Mouse (Mus musculus) cerebellum, postnatal 4 days (tissue): ENCODE data around the gene Rxfp4.
"Not testable (repeated sequence)": the region's sequence is repeated elsewhere in the genome, so short reads cannot be mapped to it uniquely, and the experiment has no call there.

Experiments used
- DNase-seq, 2 experiments: peaks; one replicate each; pipeline ENCODE4 v3.0.0; 2022; ENCODE audit warnings: low spot score in 2 of 2, mixed read lengths in 1 of 2

Rxfp4 gene

DNA sequence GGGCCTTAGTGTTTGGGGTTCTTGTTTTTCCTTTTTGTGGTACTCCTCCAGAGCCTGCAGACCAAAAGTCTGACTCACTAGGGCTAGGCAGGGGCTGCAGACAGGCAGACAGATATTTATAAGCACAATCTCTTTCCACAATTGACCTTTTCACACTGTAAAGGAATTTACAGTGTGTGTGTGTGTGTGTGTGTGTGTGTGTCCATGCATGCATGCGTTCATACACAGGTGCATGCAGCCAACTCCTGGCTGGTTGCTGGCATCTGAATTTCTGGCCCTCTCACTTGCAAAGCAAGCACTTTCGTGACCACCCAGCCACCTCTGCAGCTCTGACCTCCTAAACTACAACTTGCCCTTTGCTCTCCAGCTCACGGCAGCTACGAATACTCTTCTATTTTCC is 43.9 kb downstream of the Rxfp4 start:
- no peak for DNase-seq

DNA sequence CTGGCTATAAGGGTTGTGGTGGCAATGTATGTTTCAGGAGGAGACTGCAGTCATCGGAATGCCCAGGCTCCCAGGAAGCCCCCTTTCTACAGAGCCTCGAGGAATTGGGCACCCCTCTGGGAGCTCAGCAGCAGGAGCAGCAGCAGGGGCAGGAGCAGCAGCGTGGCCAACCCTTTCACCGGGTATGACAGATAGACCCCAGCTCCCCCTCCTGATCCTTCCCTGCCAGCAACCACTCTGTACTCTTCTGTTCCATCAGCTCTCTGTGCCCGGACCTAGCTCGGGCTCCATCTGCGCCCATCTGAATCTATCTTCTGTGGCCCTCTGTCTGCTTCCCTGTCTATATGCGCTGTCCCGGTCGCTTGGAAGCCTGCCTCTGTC is 45.2 kb downstream of the Rxfp4 start:
- no peak for DNase-seq

DNA sequence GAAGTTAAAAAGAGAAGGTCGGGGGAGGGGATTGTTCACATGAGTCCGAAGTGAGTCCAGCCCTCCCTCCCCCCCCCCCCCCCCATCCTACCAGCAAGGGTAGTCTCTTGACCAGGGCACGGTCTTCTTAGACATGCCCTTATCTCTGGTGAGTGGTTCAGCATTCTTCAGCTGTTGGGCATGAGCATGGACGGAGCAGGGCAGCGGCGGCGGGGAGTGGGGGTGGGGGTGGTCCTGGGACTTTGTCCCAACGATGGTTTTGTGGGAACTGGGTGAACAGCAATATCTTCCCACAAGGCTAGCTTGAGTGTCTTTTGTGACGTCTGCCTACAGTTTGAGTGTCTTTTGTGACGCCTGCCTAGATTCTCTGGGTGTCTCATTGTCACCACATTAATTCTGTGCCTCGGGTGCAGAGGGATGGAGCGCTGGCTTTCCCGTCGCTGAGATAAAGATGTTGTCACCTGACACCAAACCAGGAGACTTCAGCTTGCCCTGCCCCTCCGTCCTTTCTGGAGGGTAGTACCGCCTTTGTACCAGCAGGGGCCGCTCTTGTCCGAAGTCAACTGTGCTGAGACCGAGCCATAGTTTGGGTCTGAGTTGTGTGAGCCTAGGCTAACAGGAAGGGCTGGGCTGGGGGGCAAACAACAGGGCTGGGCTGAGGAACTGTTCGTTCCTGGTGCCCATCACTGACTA is 45.7 kb downstream of the Rxfp4 start:
- DNase-seq = peak; percentile 88 to 94

DNA sequence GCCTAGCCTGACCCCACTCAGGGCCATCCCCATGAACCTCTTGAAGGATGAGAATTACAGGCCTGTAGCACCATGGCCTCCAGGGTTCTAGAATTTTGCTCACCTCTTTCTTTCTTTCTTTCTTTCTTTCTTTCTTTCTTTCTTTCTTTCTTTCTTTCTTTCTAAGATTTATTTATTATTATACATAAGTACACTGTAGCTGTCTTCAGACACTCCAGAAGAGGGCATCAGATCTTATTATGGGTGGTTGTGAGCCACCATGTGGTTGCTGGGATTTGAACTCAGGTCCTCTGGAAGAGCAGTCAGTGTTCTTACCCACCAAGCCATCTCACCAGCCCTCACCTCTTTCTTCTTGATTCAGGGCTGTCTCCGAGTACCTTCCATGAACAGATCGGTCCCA is 47.3 kb downstream of the Rxfp4 start, which contains the start of gene Arhgef2:
Gene Arhgef2 (plus strand): TSS at position 301 of the 400 bp plus-strand sequence.
- DNase-seq = not testable (repeated sequence)

DNA sequence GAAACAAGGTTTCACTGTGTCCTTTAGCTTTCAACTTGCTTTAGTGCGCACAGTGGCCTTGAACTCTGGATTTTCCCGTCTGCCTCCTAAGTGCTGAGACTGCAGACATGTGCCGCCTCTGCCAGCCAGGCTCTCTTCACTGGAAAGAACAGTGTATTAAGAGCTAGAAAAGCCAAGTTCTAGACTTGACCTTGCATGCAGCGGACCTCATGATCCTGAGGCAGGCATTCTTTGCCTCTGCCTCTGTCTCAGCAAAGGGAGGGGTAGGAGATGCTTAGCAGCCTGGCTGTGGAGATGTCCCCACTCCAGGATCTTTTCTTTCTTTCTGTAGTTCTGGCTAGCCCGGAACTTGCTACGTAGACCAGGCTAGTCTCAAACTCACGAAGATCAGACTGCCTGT is 48.1 kb downstream of the Rxfp4 start:
- DNase-seq = no peak

DNA sequence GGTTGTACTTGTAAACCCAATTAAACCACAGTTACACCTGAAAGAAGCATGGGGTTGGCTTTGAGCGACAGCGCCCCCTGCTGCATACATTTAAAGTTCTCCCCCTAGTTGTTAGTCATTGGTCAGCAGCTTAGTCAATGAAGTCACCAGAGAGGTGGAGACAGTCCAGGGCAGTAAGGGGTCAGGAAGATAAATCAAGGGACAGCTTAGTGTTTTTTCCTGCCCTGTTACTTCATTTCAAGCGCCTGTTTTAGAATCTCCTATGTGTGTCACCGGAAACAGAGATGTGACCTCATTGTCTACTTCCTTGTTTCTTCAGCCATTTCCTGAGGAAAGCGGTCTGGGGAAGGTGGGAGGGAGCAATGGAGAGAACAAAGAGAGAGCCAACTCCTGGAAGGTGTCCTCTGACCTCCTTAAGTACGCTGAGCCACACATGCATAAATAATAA is 49.2 kb downstream of the Rxfp4 start:
- peak in 1 of 2 experiments; percentile 61 for DNase-seq

DNA sequence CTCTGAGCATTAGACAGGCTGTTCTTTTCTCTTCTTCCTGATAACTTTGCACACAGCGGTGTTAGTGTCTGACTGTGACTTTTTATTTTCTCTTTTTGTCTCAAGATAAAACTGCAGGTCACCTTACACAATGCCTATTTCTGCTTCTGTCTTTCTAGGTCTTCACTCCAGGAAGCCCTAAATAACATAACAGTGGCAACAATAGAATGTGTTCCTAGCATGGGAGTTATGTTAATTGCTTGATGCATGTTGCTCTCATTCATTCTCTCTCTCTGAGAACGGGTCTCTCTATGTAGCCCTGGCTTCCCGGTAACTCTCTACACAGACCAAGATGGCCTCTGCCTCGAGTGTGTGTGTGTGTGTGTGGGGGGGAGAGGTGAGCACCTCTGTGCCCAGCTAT is 50.5 kb downstream of the Rxfp4 start:
- DNase-seq = no peak
